Mouse (Mus musculus) G1E (cell line): ENCODE results near the gene Cym. TPM values are rescaled to one million over a fixed set of nuclear protein-coding genes. Genes with fewer than 3 reads are reported as not detected.

Source experiments
- ATAC-seq: 2 replicates; pipeline ENCODE4 v1.8.0; 2016; ENCODE audit warnings: mild to moderate bottlenecking; ENCODE audit not compliant: insufficient number of reproducible peaks, poor library complexity, low FRiP score, severe bottlenecking; ENCODE audit errors: extremely low read depth
- DNase-seq: peaks from one replicate; pipeline ENCODE4 v3.0.0; 2012; ENCODE audit warnings: low spot score
- H3K27me3 ChIP-seq: 2 replicates; pipeline ENCODE4 v1.6.1; 2012; ENCODE audit warnings: mild to moderate bottlenecking, low read length, inconsistent platforms; ENCODE audit not compliant: insufficient read depth
- H3K36me3 ChIP-seq: replicated peaks from 2 replicates; pipeline ENCODE3; 2012; ENCODE audit warnings: mild to moderate bottlenecking, inconsistent platforms
- H3K4me1 ChIP-seq: 2 replicates; pipeline ENCODE4 v1.6.1; 2012; ENCODE audit warnings: low read depth, low read length, inconsistent platforms, mixed read lengths; ENCODE audit not compliant: insufficient read depth
- H3K4me3 ChIP-seq: 2 replicates; pipeline ENCODE4 v1.5.1; 2012; ENCODE audit warnings: low read depth, mild to moderate bottlenecking, inconsistent platforms, low read length, moderate library complexity, mixed read lengths
- H3K9me3 ChIP-seq: replicated peaks from 2 replicates; pipeline ENCODE4 v1.6.1; 2012; ENCODE audit warnings: inconsistent platforms
- CTCF ChIP-seq: IDR thresholded peaks from 2 replicates; pipeline ENCODE4 v1.5.1; 2012; ENCODE audit warnings: low read depth, low read length, inconsistent platforms, mixed read lengths
- GATA1 ChIP-seq: IDR thresholded peaks from 2 replicates; pipeline ENCODE4 v1.6.1; 2012; ENCODE audit warnings: borderline replicate concordance, low read length, inconsistent platforms, mixed read lengths
- GATA2 ChIP-seq: IDR thresholded peaks from 2 replicates; pipeline ENCODE4 v1.6.1; 2012; ENCODE audit warnings: low read depth, low read length, inconsistent platforms, borderline replicate concordance
- POLR2AphosphoS5 ChIP-seq: IDR thresholded peaks from 2 replicates; pipeline ENCODE4 v1.6.1; 2012; ENCODE audit warnings: low read depth, low read length, inconsistent platforms; ENCODE audit not compliant: insufficient replicate concordance
- TAL1 ChIP-seq: conservative IDR thresholded peaks from 2 replicates; pipeline ENCODE4 v1.6.1; 2012; ENCODE audit warnings: low read depth, low read length, inconsistent platforms, mixed read lengths
- polyA plus RNA-seq: library from polyadenylated mRNA; stranded (reverse); fragments of >175 nt; gene quantifications from 2 replicates; pipeline ENCODE4 v1.2.3, GENCODE M21; 2012
- total RNA-seq, 2 experiments: library from RNA; stranded (forward) in 1 of 2; stranded (reverse) in 1 of 2; fragments of 200-1000 nt in 1 of 2; fragments of >200 nt in 1 of 2; fragmentation: Nextera tagmentation in 1 of 2; gene quantifications; 2 replicates each; pipeline ENCODE4 v1.2.3; 2014 to 2017

The Cym gene
- total and polyA plus RNA-seq, 3 experiments = not detected

DNA sequence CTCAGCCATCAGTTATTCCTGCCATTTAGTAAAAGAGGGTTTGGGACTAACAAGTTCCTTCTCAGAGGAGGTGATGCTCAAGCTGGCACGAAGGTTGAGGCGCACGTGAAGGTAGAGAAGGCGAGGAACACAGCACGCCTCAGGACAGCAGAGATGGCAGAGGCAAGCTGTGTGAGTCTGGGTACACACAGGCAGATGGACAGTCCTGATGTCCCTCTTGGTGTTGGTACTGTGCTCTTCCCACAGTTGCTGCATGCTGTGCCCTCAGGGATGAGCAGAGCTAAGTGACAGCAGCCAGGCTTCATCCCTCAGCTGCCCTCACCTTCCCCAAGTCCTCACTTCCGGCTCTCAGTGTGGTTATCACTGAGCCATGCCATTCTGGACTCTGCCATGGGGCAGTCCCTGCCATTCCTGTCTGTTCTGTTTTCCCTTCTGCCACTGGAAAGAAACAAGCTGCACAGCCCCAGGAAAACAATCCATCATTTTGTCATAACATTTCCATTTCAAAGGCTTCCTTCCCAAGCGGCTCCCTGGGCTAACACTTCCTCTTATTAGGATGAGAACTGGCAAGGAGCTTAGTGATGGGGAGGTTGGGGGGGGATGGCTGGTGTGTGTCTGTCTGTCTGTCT, 13.8 kb downstream of the Cym start:
- TF ChIP-seq POLR2AphosphoS5 (no peak), GATA1 (no peak), CTCF (no peak), GATA2 (no peak), TAL1 (no peak)
- Histone ChIP-seq H3K9me3 (no peaks in the 10 kb centered on the region), H3K36me3 (no peaks in the 10 kb centered on the region), H3K27me3 (peaks cover 3% of the 10 kb centered on the region; the same call in 1 of the 2 replicates), H3K4me1 (no peaks in the 10 kb centered on the region), H3K4me3 (no peak overlapping the region)
- ATAC-seq (no peak), DNase-seq (no peak)

DNA sequence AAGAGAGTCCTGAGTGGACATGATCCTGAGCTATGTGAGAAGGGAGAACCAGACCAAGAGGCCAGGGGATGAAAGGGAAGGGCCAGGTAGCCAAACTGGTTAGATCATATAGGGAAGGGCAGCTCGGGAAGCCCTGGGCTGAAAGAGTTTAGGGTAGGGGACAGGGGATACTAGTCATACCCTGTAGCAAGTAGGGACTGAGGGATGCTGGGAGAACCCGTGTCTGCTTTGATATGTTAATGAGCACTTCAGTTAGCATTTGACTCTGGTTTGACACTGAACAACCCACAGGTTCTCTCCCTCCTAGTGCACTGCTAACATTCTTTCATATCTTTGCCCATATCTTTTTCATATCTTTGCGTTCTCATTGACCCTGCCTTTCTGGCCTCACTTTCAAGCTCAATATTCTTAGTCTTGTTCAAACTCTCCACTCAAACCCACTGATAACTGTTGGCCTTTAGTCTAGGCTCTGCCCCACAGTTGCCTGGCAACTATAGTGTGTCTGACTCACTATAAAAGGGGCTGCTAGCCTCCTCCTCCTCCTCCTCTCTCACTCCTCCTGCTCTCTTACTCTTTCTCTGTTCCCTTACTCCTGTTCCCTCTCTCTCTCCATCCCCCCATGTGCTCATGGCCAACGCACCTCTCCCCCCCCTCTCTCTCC, 14.9 kb downstream of the Cym start:
- DNase-seq (no peak), ATAC-seq (no peak)
- H3K9me3 ChIP-seq = no peaks in the 10 kb centered on the region
- no peaks in the 10 kb centered on the region for H3K4me1 ChIP-seq
- no peak overlapping the region for H3K4me3 ChIP-seq
- peaks cover 3% of the 10 kb centered on the region; the same call in 1 of the 2 replicates for H3K27me3 ChIP-seq
- no peaks in the 10 kb centered on the region for H3K36me3 ChIP-seq
- no peak for TF ChIP-seq POLR2AphosphoS5
- no peak for TF ChIP-seq GATA2
- no peak for TF ChIP-seq TAL1
- TF ChIP-seq CTCF = no peak
- no peak for TF ChIP-seq GATA1

DNA sequence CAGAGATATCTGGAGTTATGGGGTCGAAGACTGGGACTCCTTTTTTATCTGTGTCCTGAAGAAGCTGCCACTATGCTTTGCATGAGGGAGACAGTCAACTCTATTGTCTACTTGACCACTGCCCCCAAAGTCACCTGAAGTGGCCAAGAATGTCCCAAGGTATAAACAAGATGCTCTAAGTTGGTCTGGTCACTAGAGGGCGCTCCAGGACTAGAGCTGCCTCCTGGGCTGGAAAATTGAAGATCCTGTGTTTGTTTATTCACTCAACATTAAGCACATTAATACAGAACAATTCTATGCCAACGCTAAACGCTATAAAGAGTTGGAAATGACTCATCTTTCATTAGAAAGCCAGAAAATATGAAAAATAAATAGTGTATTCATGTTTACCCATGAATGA, 15.5 kb downstream of the Cym start:
- Histone ChIP-seq H3K9me3 (no peaks in the 10 kb centered on the region), H3K4me1 (no peaks in the 10 kb centered on the region), H3K36me3 (no peaks in the 10 kb centered on the region), H3K27me3 (peaks cover 6% of the 10 kb centered on the region; the same call in 1 of the 2 replicates), H3K4me3 (no peak overlapping the region)
- DNase-seq = peak; percentile 30
- ATAC-seq = no peak
- no peak for TF ChIP-seq GATA2
- peak; percentile 48 for TF ChIP-seq CTCF

DNA sequence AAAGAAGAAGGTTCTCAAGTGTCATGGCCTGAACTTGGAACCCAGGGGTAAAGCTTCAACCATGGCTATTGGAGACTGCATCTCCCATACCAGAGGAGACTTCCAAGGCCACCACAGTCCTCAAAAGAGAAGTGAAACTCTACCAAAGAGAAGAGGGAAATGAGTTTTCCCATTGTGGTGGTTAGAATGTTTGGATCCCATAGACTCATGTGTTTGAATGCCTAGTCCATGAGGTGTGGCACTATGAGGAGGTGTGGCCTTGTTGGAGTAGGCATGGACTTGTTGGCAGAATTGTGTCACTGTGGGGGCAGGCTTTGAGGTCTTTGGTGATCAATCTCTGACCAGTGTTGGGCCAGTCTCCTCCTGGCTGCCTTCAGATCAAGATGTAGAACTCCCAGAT, 16.4 kb downstream of the Cym start:
- ATAC-seq (no peak), DNase-seq (no peak)
- Histone ChIP-seq H3K4me1 (no peaks in the 10 kb centered on the region), H3K4me3 (no peak overlapping the region), H3K9me3 (no peaks in the 10 kb centered on the region), H3K36me3 (no peaks in the 10 kb centered on the region), H3K27me3 (peaks cover 7% of the 10 kb centered on the region; the same call in 1 of the 2 replicates)
- TF ChIP-seq GATA2 (no peak), GATA1 (no peak), POLR2AphosphoS5 (no peak), CTCF (no peak), TAL1 (no peak)

DNA sequence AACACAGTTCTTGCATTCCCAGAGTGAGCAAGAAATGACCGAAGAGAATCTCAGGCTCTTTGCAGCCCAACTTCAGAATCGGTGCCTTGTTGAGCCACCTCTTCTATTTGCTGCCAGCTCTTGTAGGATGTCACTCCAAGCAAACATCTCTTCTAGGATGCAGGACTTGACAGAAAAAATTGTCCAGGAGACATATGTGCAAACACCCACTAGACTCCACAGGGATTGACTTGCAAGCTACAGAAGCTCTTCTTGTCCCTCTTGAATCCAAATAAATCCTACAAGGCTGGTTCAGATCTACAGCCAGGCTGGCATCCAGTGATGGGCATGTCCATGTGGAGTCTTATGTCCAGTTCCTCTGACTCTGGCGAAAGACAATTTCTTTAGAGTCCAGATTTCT, 17.1 kb downstream of the Cym start:
- Histone ChIP-seq H3K4me1 (no peaks in the 10 kb centered on the region), H3K36me3 (no peaks in the 10 kb centered on the region)

DNA sequence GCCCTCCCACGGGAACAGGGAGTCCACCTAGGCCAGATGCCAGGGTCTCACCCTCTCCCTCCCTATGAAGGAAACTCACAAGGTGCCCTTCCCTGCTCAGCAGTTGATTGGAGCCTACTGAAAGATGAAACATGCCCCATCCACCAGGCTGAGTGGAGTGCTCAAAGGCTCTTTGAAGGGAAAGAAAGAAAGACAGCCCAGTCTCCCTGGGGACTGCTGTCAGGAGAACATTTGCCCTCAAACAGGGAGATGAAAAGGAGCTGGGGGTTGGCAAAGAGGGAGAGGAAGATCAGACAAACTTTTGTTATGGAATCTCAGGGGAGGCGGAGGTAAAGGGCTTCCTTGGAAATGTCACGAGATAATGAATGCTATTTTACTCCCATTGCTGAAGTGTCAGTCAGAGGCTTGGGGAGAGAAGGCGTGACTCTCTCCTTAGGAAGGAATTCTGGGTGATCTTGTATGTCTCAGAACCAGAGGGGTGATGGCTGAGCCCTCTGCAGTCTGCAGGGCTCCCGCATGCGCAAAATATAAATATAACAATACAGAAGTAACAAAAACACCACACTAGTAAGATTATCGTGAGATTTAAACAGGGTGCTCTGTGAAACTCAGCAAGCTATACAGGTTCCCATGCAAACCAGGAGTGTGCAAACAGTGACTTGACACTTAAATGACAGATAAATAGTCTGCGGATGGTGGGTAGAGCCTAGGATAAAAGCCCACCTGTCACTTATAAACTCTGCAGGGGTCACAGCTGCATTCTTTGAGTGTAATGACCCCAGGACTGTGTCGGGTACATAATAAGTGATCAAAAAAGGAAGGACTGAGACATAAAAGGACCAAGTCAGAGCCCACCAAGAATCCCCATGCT, 20.0 kb downstream of the Cym start:
- TF ChIP-seq GATA2 (no peak), CTCF (no peak), POLR2AphosphoS5 (no peak)
- H3K27me3 ChIP-seq = peaks cover 7% of the 10 kb centered on the region; the same call in 1 of the 2 replicates
- ATAC-seq (no peak), DNase-seq (no peak)
- H3K36me3 ChIP-seq = no peaks in the 10 kb centered on the region
- no peak overlapping the region for H3K4me3 ChIP-seq
- no peaks in the 10 kb centered on the region for H3K4me1 ChIP-seq
- H3K9me3 ChIP-seq = no peaks in the 10 kb centered on the region

More for the DNA sequence above, 17.1 kb downstream of the Cym start:
- Histone ChIP-seq H3K9me3 (no peaks in the 10 kb centered on the region), H3K4me3 (no peak overlapping the region), H3K27me3 (peaks cover 10% of the 10 kb centered on the region; the same call in 1 of the 2 replicates)
- DNase-seq (no peak), ATAC-seq (no peak)
- TF ChIP-seq POLR2AphosphoS5 (no peak), TAL1 (no peak), GATA1 (no peak), CTCF (no peak)
